25 mouse cellular contexts compared by ENCODE assay signal in the genomic region with DNA sequence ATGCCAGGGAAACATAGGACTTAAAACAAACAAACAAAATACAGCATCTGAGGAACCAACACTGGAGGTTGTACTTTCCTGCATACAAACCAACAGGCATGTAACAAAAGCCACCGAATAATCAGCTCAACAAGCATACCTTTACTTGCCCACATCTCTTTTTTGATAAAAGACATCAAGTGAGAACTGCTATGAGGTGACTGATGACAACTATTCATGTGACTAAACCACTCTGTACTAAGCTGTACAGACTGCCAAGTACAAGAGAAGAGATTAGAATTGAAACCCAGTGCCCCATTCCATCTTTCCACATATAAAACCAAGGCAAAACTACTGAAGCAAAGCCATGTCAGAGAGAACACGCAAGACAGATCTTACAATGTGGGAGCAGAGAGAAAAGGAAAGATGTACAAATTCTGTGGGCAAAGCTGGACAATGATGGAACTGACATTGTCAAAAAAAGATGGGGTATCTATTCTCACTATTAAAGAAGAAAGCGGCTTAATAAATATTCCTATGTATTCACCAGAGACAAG. TPM values are rescaled to one million over a fixed set of nuclear protein-coding genes. Genes with fewer than 3 reads are reported as not detected.
A peak's percentile ranks its signal among the peaks of the same experiment; 100 is the strongest.
DNase-seq lines count a peak whose midpoint lies in the region; ATAC-seq and TF ChIP-seq lines count a peak whose summit lies in the region.
"Had no signal": no experiment of that assay in that cellular context is flagged by ENCODE, and none has a peak within 500 bp of the region (broad histone marks: within the 10 kb centered on the region; RNA-seq: fewer than 3 reads in every experiment).

No protein-coding gene starts in this region.

- no peak for DNase-seq in gastrocnemius, adult 2 months
- DNase-seq in gastrocnemius, postnatal 25 days, result no peak
- DNase-seq in heart, postnatal 25 days (ENCODE audit: low spot score), result no peak
- peak; percentile 40 for DNase-seq in liver, adult 2 months (ENCODE audit: extremely low read depth, low read depth, low spot score)
- DNase-seq in liver, result no peak
- no peak for DNase-seq in layer of hippocampus, postnatal 14 days (ENCODE audit: low spot score in 2 of 2)
- DNase-seq: adrenal gland, postnatal 10 days; B cell, adult 2 months; cerebellum, adult 11 months; cerebellum, adult 8-10 months; cerebellum, postnatal 14 days; embryo, embryonic 11 days; kidney, adult 18-20 months had no signal

- H3K4me1 ChIP-seq in heart, embryonic 12.5 days (replicated peaks), result peaks cover 23% of the 10 kb centered on the region
- peaks cover 30% of the 10 kb centered on the region for H3K4me1 ChIP-seq in liver, adult 2 months (ENCODE audit: control insufficient read depth, insufficient read depth, low read length)
- H3K4me1 ChIP-seq: embryonic facial prominence, embryonic 15.5 days; intestine, embryonic 15.5 days had no signal

- no peak for TF ChIP-seq POLR2A in liver, adult 2 months (IDR thresholded peaks at IDR 0.05; ENCODE audit: extremely low read depth, insufficient read depth, low read length)

- 74% methylated on average over 3 of the region's 3 CpGs for WGBS in heart, embryonic 12.5 days
- WGBS in liver, adult 2 months, result 94% methylated on average over 3 of the region's 3 CpGs

- H3K9ac ChIP-seq in heart, embryonic 12.5 days, result no peak overlapping the region
- no peak overlapping the region for H3K9ac ChIP-seq in liver, adult 2 months (ENCODE audit: low read depth, low read length)
- H3K9ac ChIP-seq: embryonic facial prominence, embryonic 15.5 days; hindbrain, embryonic 14.5 days; intestine, embryonic 15.5 days had no signal

- no peak for TF ChIP-seq CTCF in gastrocnemius, adult 2 months (IDR thresholded peaks at IDR 0.05)
- TF ChIP-seq CTCF in liver, adult 2 months (IDR thresholded peaks at IDR 0.05; ENCODE audit: low read depth, low read length), result no peak

- peaks cover 42% of the 10 kb centered on the region for H3K36me3 ChIP-seq in heart, embryonic 12.5 days
- H3K36me3 ChIP-seq in liver, adult 2 months (ENCODE audit: control insufficient read depth, insufficient read depth, low read length), result peaks cover 17% of the 10 kb centered on the region

- intact Hi-C loops in gastrocnemius, adult 2 months (cut with DNase I), result no loop called here
- intact Hi-C loops in heart, postnatal 25 days (cut with DNase I), result no loop called here

- H3K27me3 ChIP-seq in heart, embryonic 12.5 days (replicated peaks), result no peaks in the 10 kb centered on the region
- no peaks in the 10 kb centered on the region for H3K27me3 ChIP-seq in liver, adult 2 months (ENCODE audit: control insufficient read depth, insufficient read depth, low read length)
- H3K27me3 ChIP-seq: embryonic facial prominence, embryonic 15.5 days; intestine, embryonic 15.5 days had no signal

- H3K27ac ChIP-seq in gastrocnemius, adult 2 months, result 0 out of 2 replicates have a peak overlapping the region, but pooled peaks have one; percentile 3
- peak overlapping the region; percentile 4; the same call in 1 of the 2 replicates for H3K27ac ChIP-seq in heart, embryonic 12.5 days (ENCODE audit: poor library complexity, severe bottlenecking)
- 0 out of 2 replicates have a peak overlapping the region, but pooled peaks have one; percentile 41 for H3K27ac ChIP-seq in liver, adult 2 months (replicated peaks; ENCODE audit: insufficient read depth, low read depth, low read length)
- H3K27ac ChIP-seq: embryonic facial prominence, embryonic 15.5 days; forebrain, embryonic 10.5 days; hindbrain, embryonic 14.5 days; intestine, embryonic 15.5 days had no signal

- no peak overlapping the region for H3K4me3 ChIP-seq in gastrocnemius, adult 2 months
- H3K4me3 ChIP-seq in heart, embryonic 12.5 days, result no peak overlapping the region
- no peak overlapping the region for H3K4me3 ChIP-seq in liver, adult 2 months (ENCODE audit: insufficient read depth, low read depth, low read length)
- H3K4me3 ChIP-seq: embryonic facial prominence, embryonic 15.5 days; erythroblast, embryonic 14.5 days; forebrain, embryonic 10.5 days; intestine, embryonic 15.5 days had no signal

- peaks cover 13% of the 10 kb centered on the region; the same call in 1 of the 2 replicates for H3K79me2 ChIP-seq in liver, adult 2 months (ENCODE audit: control insufficient read depth, insufficient read depth, low read length)

- no peak for ATAC-seq in heart, embryonic 12.5 days (ENCODE audit: insufficient number of reproducible peaks, low FRiP score)
- ATAC-seq: CD4-positive, CD25-positive, alpha-beta regulatory T cell, adult 4 months; forebrain, embryonic 14.5 days; intestine, embryonic 15.5 days had no signal

- peak overlapping the region; percentile 5; the same call in 1 of the 2 replicates for H3K4me2 ChIP-seq in heart, embryonic 12.5 days
- H3K4me2 ChIP-seq: embryonic facial prominence, embryonic 15.5 days; hindbrain, embryonic 14.5 days; intestine, embryonic 15.5 days had no signal

- peaks cover 5% of the 10 kb centered on the region; the same call in 1 of the 2 replicates for H3K9me3 ChIP-seq in heart, embryonic 12.5 days (replicated peaks)
- H3K9me3 ChIP-seq: embryonic facial prominence, embryonic 15.5 days; intestine, embryonic 15.5 days had no signal

RNA-seq across cellular contexts. Expression of gene Gtf2e1, which starts 12.8 kb away (rescaled TPM):
- 10 to 100 TPM in 1 of 2 experiments, 1 to 10 TPM in 1; 9.0 to 10.2 TPM for total RNA-seq in gastrocnemius, adult 2 months (2021)
- 1 to 10 TPM; 6.3 to 7.4 TPM for total RNA-seq in gastrocnemius, postnatal 25 days (2021)
- polyA plus RNA-seq in heart, embryonic 12.5 days (2016; fragmentation: Nextera tagmentation; extraction: Ambion mirVana), result 25.9 and 28.5 TPM in 2 replicates
- 1 to 10 TPM; 6.4 to 6.5 TPM for total RNA-seq in heart, postnatal 25 days (2021)
- total RNA-seq in liver, adult 2 months (2014; rRNA removed), result 7.2 and 8.3 TPM in 2 replicates
- 5.0 and 5.5 TPM in 2 replicates for polyA plus RNA-seq in liver, adult 2 months (2012; rRNA removed)
- 10 to 100 TPM; 18.1 to 19.8 TPM for total RNA-seq in layer of hippocampus, postnatal 14 days (2021)

RNA-seq across cellular contexts. Expression of gene Rabl3, which starts 12.9 kb away (rescaled TPM):
- total RNA-seq in gastrocnemius, adult 2 months (2021), result 1 to 10 TPM; 5.4 to 8.5 TPM
- total RNA-seq in gastrocnemius, postnatal 25 days (2021), result 1 to 10 TPM; 5.0 to 5.6 TPM
- polyA plus RNA-seq in heart, embryonic 12.5 days (2016; fragmentation: Nextera tagmentation; extraction: Ambion mirVana), result 33.8 and 34.5 TPM in 2 replicates
- 1 to 10 TPM; 5.8 to 6.0 TPM for total RNA-seq in heart, postnatal 25 days (2021)
- 10.4 and 10.7 TPM in 2 replicates for total RNA-seq in liver, adult 2 months (2014; rRNA removed)
- 2.8 and 3.5 TPM in 2 replicates for polyA plus RNA-seq in liver, adult 2 months (2012; rRNA removed)
- total RNA-seq in layer of hippocampus, postnatal 14 days (2021), result 1 to 10 TPM; 9.2 to 9.6 TPM

RNA-seq across cellular contexts. Expression of gene Hgd, which starts 53.2 kb away (rescaled TPM):
- total RNA-seq in gastrocnemius, adult 2 months (2021), result not detected
- total RNA-seq in gastrocnemius, postnatal 25 days (2021), result not detected
- 0.43 and 0.49 TPM in 2 replicates for polyA plus RNA-seq in heart, embryonic 12.5 days (2016; fragmentation: Nextera tagmentation; extraction: Ambion mirVana)
- total RNA-seq in heart, postnatal 25 days (2021), result not detected
- total RNA-seq in liver, adult 2 months (2014; rRNA removed), result 871 and 874 TPM in 2 replicates
- 457 and 554 TPM in 2 replicates for polyA plus RNA-seq in liver, adult 2 months (2012; rRNA removed)
- total RNA-seq in layer of hippocampus, postnatal 14 days (2021), result not detected
- total RNA-seq: common myeloid progenitor, adult 5-6 weeks; hematopoietic stem cell, adult 5-6 weeks; MEL had no signal
- polyA plus RNA-seq: embryonic facial prominence, embryonic 11.5 days; embryonic facial prominence, embryonic 15.5 days; erythroblast, embryonic 14.5 days; forebrain, embryonic 10.5 days; forebrain, embryonic 14.5 days had no signal

Comparison
In these comparisons a context has a peak if more than half of its experiments do, and no peak if none do; other contexts are left out.
1. RNA of gene Hgd, which starts 53.2 kb away (total RNA-seq): 871 to 874 TPM in liver, adult 2 months; not detected in gastrocnemius, postnatal 25 days, not detected in heart, postnatal 25 days, not detected in gastrocnemius, adult 2 months and not detected in layer of hippocampus, postnatal 14 days; every median in the first group is over 100 times any median in the second.
2. Peak in every context shown above with its lines, with median percentiles within 50 percentile points of each other: H3K27ac ChIP-seq.